Mouse (Mus musculus) heart, postnatal 0 days (tissue): ENCODE data around the gene Plekha4.

Experiments used
- CTCF ChIP-seq: IDR thresholded peaks from 2 replicates; pipeline ENCODE4 v1.5.1; 2016; ENCODE audit warnings: antibody characterized with exemption, control low read depth, low read depth
- EP300 ChIP-seq: IDR thresholded peaks from 2 replicates; pipeline ENCODE4 v1.6.1; 2016; ENCODE audit warnings: antibody characterized with exemption, low read depth

DNA sequence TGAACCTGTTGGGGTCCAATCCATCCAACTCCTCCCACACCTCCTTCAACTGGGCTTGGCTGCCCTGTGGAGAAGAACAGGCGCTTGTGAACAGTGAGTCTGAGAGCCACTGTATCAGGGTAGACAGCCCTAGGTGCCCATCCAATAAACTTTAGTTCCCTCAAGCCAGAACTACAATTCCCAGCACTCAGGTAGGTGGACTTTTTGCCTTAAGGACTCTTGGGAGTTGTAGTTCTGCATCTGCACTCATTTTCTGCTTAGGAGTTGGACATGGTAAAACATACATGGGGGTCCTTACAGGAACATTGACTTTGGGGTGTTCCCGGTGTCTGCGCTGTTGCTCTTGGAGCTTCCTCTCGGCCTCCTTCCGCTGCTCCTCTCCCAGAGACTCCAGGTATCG, 27.7 kb upstream of the Plekha4 start:
- TF ChIP-seq CTCF, result no peak
- TF ChIP-seq EP300, result no peak
